20 mouse cellular contexts compared by ENCODE assay signal in genomic region chr1:141145759-141146158, GRCm38 (mm10).
DNase-seq lines count a peak whose midpoint lies in the region; ATAC-seq and TF ChIP-seq lines count a peak whose summit lies in the region.
"Had no signal": no experiment of that assay in that cellular context is flagged by ENCODE, and none has a peak within 500 bp of the region (broad histone marks: within the 10 kb centered on the region; RNA-seq: fewer than 3 reads in every experiment).

No protein-coding gene starts in this region.

- peak; percentile 6 to 70 for DNase-seq in kidney, adult 8-10 months
- DNase-seq in retina, postnatal 1 day = peak; percentile 4
- no peak for DNase-seq in retina, embryonic 14.5 days (ENCODE audit: low spot score)
- DNase-seq in left cerebral cortex, postnatal 10 days (ENCODE audit: extremely low spot score in 1 of 2, low spot score in 2 of 2) = no peak
- DNase-seq: adrenal gland, postnatal 36 days; cerebellum, adult 9-10 months; heart, postnatal 14 days; spleen, adult 18-20 months; thymus, adult 2 months had no signal

- WGBS in kidney, embryonic 14.5 days = 71% methylated on average over 1 of the region's 1 CpGs
- 49% methylated on average over 1 of the region's 1 CpGs for WGBS in midbrain, embryonic 12.5 days
- 52% methylated on average over 1 of the region's 1 CpGs for whole genome bisulfite sequencing in intestine, postnatal 0 days

- H3K36me3 ChIP-seq in kidney, embryonic 14.5 days (ENCODE audit: control insufficient read depth, insufficient read depth, low read length) = no peaks in the 10 kb centered on the region
- no peaks in the 10 kb centered on the region for H3K36me3 ChIP-seq in midbrain, embryonic 12.5 days
- H3K36me3 ChIP-seq in intestine, postnatal 0 days (ENCODE audit: control insufficient read depth, insufficient read depth) = no peaks in the 10 kb centered on the region
- H3K36me3 ChIP-seq: limb, embryonic 12.5 days had no signal

- H3K4me2 ChIP-seq in kidney, embryonic 14.5 days (replicated peaks; ENCODE audit: low read depth, low read length) = no peak overlapping the region
- no peak overlapping the region for H3K4me2 ChIP-seq in midbrain, embryonic 12.5 days (replicated peaks)
- H3K4me2 ChIP-seq in intestine, postnatal 0 days (replicated peaks; ENCODE audit: low read depth) = no peak overlapping the region
- H3K4me2 ChIP-seq: heart, embryonic 11.5 days; limb, embryonic 12.5 days had no signal

- no peak overlapping the region for H3K9ac ChIP-seq in kidney, embryonic 14.5 days (ENCODE audit: low read depth, low read length)
- H3K9ac ChIP-seq in midbrain, embryonic 12.5 days (replicated peaks) = no peak overlapping the region
- no peak overlapping the region for H3K9ac ChIP-seq in intestine, postnatal 0 days (ENCODE audit: low read depth, low read length)
- H3K9ac ChIP-seq: limb, embryonic 12.5 days; liver, embryonic 14.5 days had no signal

- intact Hi-C loops in left cerebral cortex, postnatal 10 days (cut with DNase I) = no loop called here

- H3K4me3 ChIP-seq in kidney, embryonic 14.5 days (ENCODE audit: low read length) = no peak overlapping the region
- H3K4me3 ChIP-seq in midbrain, embryonic 12.5 days = no peak overlapping the region
- no peak overlapping the region for H3K4me3 ChIP-seq in intestine, postnatal 0 days (ENCODE audit: low read depth, low read length)
- H3K4me3 ChIP-seq: erythroblast, embryonic 14.5 days; layer of hippocampus, adult 2 months; left cerebral cortex, adult 2 months; limb, embryonic 12.5 days had no signal

- H3K4me1 ChIP-seq in kidney, embryonic 14.5 days (ENCODE audit: control insufficient read depth, insufficient read depth, low read length) = no peaks in the 10 kb centered on the region
- H3K4me1 ChIP-seq in midbrain, embryonic 12.5 days = no peaks in the 10 kb centered on the region
- no peaks in the 10 kb centered on the region for H3K4me1 ChIP-seq in intestine, postnatal 0 days (replicated peaks; ENCODE audit: control insufficient read depth, insufficient read depth, low read length)
- H3K4me1 ChIP-seq: limb, embryonic 12.5 days had no signal

- no peaks in the 10 kb centered on the region for H3K9me3 ChIP-seq in kidney, embryonic 14.5 days (ENCODE audit: control insufficient read depth, low read length)
- no peaks in the 10 kb centered on the region for H3K9me3 ChIP-seq in midbrain, embryonic 12.5 days
- H3K9me3 ChIP-seq in intestine, postnatal 0 days (ENCODE audit: control insufficient read depth) = no peaks in the 10 kb centered on the region
- H3K9me3 ChIP-seq: limb, embryonic 12.5 days had no signal

- no peak overlapping the region for H3K27ac ChIP-seq in kidney, embryonic 14.5 days (ENCODE audit: low read depth, low read length)
- no peak overlapping the region for H3K27ac ChIP-seq in midbrain, embryonic 12.5 days (replicated peaks)
- no peak overlapping the region for H3K27ac ChIP-seq in intestine, postnatal 0 days (ENCODE audit: low read depth, low read length)
- H3K27ac ChIP-seq: layer of hippocampus, adult 2 months; left cerebral cortex, adult 2 months; limb, embryonic 12.5 days; liver, embryonic 14.5 days had no signal

- no peak for TF ChIP-seq CTCF in intestine, postnatal 0 days (IDR thresholded peaks at IDR 0.05; ENCODE audit: low read depth)

- no peaks in the 10 kb centered on the region for H3K27me3 ChIP-seq in kidney, embryonic 14.5 days (ENCODE audit: control insufficient read depth, insufficient read depth, low read length)
- H3K27me3 ChIP-seq in midbrain, embryonic 12.5 days = no peaks in the 10 kb centered on the region
- no peaks in the 10 kb centered on the region for H3K27me3 ChIP-seq in intestine, postnatal 0 days (replicated peaks; ENCODE audit: control insufficient read depth, insufficient read depth, low read length)
- H3K27me3 ChIP-seq: limb, embryonic 12.5 days had no signal

- no peak for ATAC-seq in kidney, embryonic 14.5 days (ENCODE audit: low FRiP score, low TSS enrichment)
- peak; percentile 78 for ATAC-seq in midbrain, embryonic 12.5 days (ENCODE audit: low FRiP score, low read depth)
- ATAC-seq in intestine, postnatal 0 days = no peak
- ATAC-seq: forebrain, embryonic 16.5 days; inflammation-experienced regulatory T-cells, adult 6 months had no signal

Comparison
In these comparisons a context has a peak if more than half of its experiments do, and no peak if none do; other contexts are left out.
1. DNase-seq: peak in kidney, adult 8-10 months (2 of 2) and retina, postnatal 1 day (single experiment); none in retina, embryonic 14.5 days (single experiment) and left cerebral cortex, postnatal 10 days (0 of 2).